Mouse (Mus musculus) right cerebral cortex, postnatal 14 days (tissue): ENCODE data around the gene Map9.
"Not testable (repeated sequence)": the region's sequence is repeated elsewhere in the genome, so short reads cannot be mapped to it uniquely, and the experiment has no call there.

Experiments used
- DNase-seq: peaks from one replicate; pipeline ENCODE4 v3.0.0; 2022

Gene Map9

DNA sequence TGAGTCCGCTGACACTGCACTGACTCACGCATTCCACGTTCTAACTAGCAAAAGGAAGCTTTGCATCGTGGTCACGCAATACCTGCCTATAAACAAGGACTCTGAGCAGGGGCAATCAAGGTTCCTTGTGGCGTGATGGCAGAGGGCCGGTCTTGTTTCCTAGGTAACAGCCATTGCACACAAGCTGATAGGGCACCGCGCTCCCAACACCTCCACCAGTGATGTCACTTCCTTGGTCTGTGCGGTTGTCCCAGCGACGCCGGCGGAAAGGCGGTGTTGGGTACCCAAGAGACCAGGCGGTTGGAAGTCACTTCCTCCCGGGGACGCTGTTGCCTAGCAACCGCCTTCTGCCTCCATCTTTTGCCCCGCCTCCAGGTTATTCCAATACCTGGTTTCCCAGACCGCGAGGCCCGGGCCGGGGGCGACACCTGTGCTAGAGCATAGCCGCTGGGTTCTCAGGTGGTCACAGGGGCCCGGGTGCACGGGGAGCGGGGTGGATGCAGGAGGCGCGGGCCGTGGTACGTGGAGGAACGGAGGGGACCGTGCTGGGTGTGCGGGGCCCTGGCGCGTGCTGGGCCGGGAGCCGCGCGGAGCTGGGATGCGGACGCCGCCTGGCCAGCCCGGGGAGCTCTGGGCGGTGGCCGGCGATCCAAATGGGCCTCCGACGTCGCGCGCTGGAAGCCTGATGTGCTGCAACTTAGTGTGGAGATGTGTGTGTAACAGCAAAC is at the start of gene Map9:
TSS of gene Map9 (plus strand) at position 248 of the 728 bp plus-strand sequence.
- DNase-seq, result peak; percentile 97

DNA sequence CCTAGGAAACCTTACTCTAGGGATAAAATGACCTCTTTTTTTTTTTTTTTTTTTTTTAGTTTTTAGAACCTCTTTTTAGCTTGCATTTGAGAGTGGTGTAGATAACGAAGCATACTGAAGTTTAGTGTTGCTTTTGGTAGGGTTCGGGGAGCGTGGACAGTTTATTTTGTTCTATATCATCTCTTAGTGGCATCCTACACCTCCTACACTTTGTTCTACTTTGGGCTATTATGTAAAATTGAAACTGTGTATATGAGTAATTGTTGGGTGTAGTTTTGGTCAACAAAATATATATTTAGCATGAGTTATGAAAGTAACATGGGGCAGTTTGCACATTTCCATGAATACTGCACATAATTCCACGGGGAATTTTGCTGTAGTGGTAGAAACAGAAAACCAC is 42.1 kb upstream of the Map9 start:
- DNase-seq, result no peak

DNA sequence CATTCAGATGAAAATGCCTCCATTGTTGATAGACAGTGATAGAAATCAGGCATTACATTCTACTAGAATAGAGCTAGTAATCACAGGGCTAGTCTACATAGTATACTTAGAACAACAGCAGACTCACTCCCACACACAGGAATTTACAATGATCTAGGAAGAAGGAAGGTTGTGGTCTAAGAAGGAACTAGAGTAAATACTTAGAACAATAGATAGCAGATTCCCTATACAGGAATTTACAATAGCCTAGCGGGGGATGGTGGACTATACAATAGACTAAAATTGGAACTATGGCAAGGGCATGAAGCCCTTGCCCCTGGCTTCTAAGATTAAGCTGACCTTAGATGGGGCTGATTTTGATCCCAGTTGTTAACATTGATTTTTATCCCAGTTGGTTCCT is 31.1 kb upstream of the Map9 start:
- not testable (repeated sequence) for DNase-seq

DNA sequence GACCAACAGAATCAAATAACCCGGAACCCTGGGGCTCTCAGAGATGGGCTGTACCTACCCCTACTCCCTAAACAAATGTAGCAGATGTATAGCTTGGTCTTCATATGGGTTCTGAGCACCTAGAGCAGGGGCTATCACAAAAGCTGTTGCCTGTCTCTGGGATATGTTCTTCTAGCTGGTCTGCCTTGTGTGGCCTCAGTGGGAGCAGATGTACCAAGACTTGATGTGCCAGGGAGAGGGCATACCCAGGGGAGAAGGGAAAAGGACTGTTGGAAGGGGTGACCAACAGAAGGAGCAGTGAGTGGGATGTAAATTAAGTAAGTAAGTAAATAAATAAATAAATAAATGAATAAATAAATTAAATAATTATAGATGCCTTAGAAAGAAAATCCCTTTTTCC is 25.8 kb upstream of the Map9 start:
- no peak for DNase-seq

DNA sequence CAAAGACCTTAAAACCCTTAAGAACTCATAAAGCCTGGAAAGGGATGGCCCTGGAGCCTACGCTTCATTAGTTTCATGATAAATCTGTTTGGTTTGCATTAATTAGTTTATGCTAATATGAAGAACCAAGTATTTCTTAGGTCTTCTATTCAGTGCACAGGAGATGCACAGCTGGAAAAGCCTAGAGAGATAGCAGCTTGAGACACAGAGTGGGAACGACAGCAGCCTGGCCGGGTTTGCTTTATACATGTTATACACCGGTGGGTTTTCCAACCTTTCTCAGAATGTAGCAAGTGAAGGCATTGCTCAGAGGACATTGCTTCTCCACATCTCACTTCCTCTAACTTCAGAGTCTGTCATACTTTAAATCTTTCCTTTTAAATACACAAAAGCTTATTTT is 25.3 kb upstream of the Map9 start:
- no peak for DNase-seq

DNA sequence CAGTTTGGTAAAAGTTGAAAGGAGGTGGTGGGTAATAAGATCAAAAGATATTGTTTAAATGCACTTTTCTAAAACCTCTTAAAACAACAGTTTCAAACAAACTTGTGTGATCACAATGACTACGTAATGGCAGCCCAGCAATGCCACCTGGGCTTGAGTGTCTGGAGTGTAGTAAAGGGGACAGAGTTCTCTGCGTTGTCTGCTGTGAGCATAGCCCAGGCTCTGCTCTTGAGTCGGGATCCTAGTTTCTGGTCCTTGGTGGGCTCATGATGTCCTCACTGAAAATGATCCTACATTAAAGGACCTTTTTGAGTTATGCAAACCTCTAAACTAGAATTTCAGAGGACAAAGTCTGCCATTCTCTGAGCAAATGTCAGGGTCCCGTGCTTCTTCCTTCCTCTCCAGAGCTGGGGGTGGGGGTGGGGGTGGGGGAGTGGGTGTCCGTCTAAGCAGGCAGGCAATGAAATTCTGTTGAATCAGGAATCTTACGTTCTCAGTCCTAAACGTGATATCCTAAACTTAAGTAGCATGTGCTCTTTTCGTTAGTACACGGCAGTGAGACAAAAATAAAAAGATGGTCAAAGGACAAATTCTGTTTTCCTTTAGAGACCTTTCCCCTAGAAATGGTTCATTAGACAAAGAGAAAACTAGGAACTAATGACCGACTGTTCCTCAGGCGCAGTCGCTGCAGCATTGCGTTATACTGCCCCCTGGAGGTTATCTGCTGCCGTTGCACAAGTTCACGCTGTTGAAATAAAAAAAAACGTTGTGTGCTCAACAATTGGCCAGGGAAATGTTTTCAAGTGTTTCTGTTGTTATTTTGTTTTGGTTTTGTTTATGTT is 24.5 kb upstream of the Map9 start:
- peak; percentile 56 for DNase-seq

DNA sequence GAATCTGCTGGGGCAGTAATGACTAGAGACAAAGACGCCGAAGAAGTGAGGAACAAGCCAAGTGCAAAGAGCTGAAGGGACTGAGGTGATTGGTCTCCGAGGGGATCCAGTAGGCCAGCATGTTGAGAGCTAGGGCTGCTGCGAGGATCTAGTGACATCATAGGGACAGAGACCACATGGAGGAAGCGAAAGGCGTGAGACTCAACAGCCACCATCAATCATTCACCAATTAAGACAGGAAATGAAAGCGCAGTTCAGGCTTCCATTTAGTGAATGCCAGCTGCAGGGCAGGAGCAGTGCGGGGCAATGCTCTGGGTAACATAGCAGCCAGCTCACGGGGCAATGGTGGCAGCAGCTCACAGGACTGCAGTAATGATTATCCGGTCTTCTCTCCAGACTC is 17.7 kb upstream of the Map9 start:
- no peak for DNase-seq

DNA sequence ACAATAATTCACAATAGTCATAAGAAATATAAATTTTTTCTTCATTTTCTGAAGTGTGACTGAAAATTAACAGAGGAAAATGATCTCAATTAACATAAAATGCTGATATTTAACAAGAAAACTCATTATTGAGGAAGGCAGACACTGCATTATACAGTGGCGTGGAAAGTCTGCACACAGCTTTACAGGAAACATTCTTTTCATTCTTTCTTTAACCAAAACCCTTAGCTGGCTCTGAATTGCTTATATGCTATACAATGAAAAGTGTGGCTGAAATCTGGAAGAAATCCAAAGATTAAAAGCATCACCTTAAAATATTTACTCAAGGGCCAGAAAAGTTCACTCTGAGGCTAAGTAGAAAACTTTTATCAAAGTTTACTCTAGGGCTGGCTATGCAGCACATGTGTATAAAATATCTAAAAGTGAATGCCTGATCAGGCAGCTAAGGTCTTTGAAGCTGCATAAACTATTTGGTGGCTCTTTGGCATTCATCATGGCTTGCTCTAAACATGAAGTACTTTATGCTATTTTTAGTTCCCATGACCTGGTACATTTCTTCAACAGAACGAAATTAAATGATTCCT is 9.5 kb upstream of the Map9 start:
- no peak for DNase-seq

DNA sequence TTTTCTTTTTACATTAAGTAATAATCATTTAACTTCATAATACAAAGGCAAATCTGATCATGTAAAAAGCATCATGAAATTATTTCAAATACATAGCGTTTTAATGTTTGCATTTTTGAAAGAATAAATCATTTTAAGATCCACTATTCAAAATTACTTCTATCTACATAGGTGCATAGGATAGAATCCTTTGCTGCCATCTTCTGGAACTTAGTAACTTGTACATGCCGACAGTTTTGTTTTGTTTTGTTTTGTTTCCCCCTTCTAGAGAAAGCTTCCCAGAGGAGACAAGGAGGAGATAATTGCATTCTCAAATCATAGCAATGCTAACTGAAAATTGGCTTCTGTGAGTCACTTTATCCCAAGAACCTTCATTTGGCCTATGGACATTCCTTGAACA is 7.5 kb upstream of the Map9 start:
- no peak for DNase-seq

DNA sequence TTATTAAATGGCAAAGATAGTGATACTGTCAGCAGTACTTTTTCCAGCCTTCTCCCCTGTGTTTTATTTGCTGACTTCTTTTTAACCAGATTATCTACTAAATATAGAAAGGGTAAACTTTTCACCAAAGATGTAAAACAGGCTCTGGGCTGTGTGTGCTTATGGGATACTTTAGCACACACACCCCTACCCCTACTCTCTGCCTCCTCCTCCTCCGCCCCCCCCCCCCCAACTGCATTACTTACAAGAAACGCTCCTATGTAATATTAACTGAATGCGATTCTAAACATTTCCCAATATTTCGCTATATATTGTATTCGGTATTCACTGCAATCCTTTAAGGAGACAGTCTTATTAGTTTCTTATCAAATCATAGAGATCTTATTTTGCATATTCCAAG is 504 bp upstream of the Map9 start:
- DNase-seq, result no peak

DNA sequence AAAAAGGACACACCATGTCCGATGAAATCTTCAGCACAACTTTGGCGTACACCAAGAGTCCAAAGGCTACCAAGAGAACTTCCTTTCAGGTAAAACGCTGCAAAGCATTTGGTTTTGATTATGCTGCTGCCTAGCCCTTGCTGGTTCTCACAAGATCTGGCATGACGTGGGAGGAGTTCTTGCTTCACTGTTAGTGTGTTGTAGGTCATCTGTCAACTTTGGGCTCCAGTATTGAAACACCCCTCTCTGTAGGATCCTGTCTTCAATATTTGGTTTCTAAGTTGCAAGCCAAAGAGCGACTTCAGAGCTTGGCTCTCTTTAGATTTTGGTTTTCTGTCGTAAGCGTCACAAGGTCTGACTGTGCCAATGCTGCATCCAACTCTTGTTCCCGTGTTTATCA is 1.2 kb downstream of the Map9 start:
- no peak for DNase-seq

DNA sequence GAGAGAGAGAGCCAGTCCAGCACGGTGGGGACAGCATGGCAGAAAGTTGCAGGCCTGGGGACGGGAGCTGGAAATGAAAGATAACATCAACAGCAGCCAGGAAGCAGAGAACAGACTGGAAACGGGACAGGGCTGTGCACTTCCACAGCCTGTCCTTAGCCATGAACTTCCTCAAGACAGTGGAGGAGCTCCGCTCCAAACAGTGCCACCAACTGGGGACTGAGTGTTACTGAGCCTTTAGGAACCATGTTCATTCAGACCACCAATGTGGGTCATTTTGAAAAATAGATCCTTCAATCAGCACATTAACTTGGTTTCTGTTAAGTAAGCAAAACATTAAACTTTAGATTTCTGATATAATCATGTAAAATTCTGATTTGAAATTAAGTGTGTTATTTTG is 4.6 kb downstream of the Map9 start:
- peak; percentile 21 for DNase-seq

DNA sequence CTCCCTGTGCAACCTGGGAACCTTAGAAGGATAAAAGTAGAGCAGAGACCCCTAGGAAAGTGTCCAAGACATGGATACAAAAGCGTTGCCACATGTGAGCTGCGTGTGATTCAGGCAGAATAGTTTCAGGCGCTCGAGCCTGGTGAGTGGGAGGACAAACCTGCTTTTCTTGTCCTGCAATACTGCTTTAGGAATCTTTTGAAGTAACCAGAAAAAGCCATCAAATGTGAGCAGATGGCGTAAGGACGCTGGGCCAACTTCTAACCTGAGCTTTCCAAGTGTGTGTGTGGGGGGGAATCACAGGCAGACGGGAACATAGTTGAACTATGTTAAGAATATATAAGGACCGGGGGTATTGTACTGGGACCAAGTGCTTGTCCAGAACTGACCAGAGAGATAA is 6.7 kb downstream of the Map9 start:
- DNase-seq, result peak; percentile 35

DNA sequence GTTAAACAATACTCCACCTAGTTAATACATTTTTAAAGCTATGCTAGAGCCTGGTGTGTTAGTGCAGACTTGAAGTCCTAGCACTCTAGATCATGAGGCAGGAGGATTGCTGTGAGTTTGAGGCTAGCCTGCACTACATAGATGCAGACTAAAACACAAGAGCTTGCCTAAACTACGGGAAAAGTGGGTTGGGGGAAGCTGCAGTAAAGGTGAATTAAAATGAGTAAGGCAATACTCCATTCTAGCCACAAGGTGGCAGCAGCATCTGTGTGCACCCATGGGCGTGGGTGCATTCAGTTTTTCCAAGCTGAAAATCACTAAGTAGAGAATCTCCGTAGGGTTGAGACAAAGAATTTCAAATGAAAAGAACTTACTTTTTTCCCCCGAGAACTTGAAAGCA is 7.1 kb downstream of the Map9 start:
- no peak for DNase-seq

DNA sequence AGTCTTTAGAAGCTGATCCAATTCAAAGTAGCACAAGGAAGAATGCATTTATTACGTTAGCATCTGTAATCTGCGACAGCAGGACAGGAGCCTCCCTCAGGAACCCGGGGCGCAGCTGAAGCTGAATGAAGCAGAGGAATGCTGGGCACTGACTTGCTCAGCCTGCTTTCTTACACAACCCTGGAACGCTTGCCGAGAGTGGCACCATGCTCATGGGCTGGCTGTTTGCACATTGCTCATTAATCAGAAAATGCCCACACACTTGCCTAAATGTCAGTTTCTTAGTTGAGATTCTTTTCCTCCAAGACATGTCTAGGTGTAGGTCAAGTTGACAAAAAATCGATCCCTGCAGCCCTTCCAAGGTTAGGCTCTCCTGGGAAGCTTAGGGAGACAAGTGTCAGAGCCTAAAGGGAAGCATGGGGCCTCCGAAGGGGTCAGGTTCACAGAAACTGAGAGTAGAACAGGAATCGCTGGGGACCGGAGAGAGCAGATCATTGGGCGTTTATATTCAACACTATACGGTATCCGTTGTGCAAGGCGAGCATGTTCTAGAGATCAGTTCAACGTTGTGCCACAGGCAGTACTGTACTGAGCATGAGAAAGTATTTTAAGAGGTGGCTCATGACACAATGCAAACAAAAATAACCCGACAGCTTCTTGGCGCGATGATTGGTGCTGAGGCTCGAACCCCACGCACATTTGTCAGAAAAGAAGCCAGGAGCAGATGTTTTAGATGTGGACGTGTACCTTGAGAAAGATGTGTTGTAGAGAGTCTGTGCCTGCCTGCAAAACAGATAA is 11.4 kb downstream of the Map9 start:
- peak; percentile 22 for DNase-seq

DNA sequence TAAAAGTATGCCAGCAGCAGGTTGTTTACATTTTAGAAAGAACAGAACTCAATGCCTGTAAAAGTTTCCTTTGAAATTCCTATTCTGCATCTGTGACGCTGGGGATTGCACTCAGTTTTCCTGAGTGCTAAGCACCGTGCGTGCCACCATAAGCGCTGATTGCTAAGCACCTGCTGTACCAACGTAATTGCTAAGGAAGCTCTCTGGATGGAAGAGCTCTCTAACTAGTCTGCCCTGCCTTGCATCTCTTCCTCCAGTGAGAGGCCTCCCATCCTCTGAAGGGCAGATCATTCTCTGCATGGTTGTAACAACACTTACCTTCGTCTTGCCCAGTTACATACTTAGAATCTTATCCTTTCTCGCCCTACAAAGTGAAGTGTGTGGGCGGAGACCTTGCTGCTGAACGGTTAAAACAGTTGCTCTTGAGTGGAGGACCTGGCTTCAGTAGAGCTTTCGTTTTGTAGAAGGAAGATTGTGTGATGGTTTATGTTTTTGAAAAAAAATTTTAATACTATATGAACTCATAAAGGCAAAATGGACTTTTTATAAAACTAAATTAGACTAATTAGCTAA is 12.7 kb downstream of the Map9 start:
- no peak for DNase-seq

DNA sequence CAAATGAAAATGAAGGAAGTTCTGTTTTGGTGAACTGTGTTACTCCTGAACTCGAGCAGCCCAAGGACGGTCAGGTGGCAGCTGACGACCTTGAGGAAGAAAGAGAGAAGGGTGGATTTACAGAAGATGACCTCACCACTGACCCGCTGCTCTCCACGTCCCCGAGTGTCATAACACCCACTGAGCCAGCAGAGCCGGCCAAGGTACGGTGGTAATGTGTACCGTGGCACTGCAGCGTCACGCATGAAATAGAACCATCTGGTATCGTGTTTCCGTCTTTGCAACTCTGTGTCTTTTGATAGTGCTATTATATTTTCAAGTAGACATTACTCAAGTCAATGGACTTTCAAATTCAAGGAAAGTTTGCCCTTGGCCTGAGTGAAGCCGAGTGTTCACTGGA is 19.1 kb downstream of the Map9 start:
- DNase-seq, result no peak

DNA sequence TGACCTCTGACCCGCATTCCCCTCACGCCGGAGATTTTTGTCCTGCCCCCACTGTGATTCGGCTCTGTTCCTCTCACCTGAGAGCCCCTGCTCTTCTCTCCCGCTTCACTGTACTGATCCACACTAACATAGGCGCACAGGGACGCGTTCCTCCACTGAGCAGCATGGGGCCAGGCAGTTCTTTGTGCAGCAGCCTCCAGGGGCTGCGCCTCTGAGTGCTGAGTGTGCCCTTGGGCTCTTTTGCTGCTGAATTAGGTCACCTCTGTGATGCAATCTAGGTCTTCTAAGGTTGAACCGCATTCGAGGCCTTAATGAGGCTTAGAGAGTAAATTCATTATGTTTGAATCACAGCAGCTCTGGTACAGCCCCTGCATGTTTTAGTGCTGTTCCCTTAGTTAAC is 24.5 kb downstream of the Map9 start:
- DNase-seq, result no peak

DNA sequence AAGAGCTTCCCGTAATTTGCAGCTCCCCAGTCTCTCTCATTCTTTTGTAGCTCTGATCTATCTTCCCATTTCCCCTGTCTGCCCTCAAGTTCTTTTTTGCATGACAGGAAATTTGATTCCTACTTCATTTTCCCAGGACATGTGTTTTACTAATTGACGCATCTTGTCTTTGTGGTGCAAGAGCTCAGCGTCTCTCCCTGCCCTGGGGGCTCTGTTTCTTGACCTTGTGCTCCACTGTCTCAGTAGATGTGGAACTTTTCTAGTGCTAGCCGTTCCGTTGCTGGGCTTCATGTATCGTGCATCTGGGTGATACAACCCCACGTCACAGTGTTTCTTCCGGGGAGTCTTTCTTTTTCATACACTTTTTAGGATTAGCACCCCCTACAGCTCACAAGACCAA is 27.2 kb downstream of the Map9 start:
- DNase-seq, result no peak

DNA sequence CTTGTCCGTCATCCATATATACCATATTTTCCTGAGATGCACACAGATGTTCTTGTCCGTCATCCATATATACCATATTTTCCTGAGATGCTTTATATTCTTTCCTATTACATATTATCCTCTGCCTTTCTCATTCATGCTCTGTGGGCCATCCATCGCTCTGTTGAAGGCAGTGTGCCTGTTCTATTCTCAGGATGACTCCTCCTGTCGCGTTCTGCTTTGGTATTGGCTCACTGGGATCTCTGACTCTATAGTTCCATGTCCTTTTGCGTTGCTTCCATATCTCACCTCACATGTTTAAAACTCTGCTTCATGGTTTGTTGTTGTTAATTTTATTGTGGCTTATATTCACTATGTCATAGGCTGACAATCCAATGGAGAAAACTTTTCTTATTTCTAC is 48.0 kb downstream of the Map9 start:
- no peak for DNase-seq

DNA sequence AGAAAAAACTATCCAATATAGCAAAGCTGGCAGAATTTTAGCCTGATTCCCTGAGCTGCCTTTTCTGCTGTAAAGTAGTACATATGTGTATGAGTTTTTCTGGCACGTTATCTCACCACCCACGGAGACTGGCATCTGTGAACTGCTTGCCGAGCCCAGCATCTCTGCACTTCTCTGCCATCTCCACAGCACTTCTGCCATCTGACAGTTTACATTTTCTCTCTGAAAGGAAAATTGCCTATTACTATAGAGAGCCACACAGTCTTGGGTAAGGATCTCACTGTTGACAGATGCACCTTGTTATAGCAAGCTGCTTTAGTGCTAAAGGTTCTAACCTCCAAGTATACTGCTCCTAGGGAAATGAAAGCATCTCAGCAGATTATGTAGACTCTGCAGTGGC is 48.5 kb downstream of the Map9 start:
- peak; percentile 37 for DNase-seq

DNA sequence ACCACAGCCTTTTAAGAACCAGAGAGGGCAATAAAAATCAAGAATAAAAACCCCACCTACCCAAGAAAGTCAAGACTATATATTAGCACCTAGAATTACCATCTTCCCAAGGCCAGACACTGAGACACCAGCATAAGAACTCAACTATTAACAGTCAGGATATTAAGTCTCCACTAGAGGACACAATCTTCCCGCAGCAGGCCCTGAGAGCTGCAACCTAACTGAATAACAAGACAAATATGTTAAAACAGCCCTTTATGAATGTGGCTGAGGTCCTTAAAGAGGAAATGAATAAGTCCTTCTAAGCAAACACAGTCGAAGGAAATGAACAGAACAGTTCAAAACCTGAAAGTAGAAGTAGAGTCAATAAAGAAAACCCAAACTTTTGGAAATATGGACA is 49.6 kb downstream of the Map9 start:
- no peak for DNase-seq

DNA sequence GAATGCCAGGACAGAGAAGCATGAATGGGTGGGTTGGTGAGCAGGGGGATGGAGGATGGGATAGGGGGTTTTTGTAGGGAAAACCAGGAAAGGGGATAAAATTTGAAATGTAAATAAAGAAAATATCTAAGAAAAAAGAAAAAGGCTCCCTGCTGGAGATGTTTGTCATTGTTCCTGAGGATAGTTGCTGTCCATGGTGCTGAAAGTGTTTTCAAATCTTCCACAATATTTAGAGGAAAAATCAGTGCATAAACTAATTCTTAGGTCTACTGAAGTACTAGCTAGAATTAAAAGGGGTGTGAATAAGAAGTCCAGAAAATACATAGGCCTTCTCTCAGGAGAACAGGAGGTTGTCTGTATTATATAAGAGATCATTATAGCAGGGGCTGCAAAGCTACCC is 54.6 kb downstream of the Map9 start:
- no peak for DNase-seq
